Mouse (Mus musculus): ENCODE data around the gene Lipf. TPM values are rescaled to one million over a fixed set of nuclear protein-coding genes. Genes with fewer than 3 reads are reported as not detected.

The Lipf gene
- total RNA-seq (2014; fragmentation: Nextera tagmentation) = not detected in 2 replicates
- not detected in 2 replicates for total RNA-seq (2017)

GRCm38 (mm10) chr19:33960887-33961286 is at the start of gene Lipf:
Gene Lipf (plus strand): TSS chr19:33961187.
- no peak for ATAC-seq (replicated peaks; ENCODE audit: low FRiP score, low TSS enrichment, poor library complexity, severe bottlenecking)

- no peak for ATAC-seq (replicated peaks; ENCODE audit: low FRiP score, low TSS enrichment, poor library complexity, severe bottlenecking)
Measured at GRCm38 (mm10) chr19:33924099-33924498, 36.9 kb upstream of the Lipf start.

GRCm38 (mm10) chr19:33979007-33979406 is 18.0 kb downstream of the Lipf start:
- no peak for ATAC-seq (replicated peaks; ENCODE audit: low FRiP score, low TSS enrichment, poor library complexity, severe bottlenecking)

GRCm38 (mm10) chr19:33983043-33983442 is 22.1 kb downstream of the Lipf start:
- no peak for ATAC-seq (replicated peaks; ENCODE audit: low FRiP score, low TSS enrichment, poor library complexity, severe bottlenecking)

GRCm38 (mm10) chr19:34008002-34008401 is 47.0 kb downstream of the Lipf start, which contains the start of gene Lipk:
Gene Lipk (plus strand): TSS chr19:34008290.
- ATAC-seq (replicated peaks; ENCODE audit: low FRiP score, low TSS enrichment, poor library complexity, severe bottlenecking) = no peak

GRCm38 (mm10) chr19:34021440-34022172 is 60.6 kb downstream of the Lipf start:
- no peak for ATAC-seq (replicated peaks; ENCODE audit: low FRiP score, low TSS enrichment, poor library complexity, severe bottlenecking)

- ATAC-seq (replicated peaks; ENCODE audit: low FRiP score, low TSS enrichment, poor library complexity, severe bottlenecking) = no peak
Measured at GRCm38 (mm10) chr19:34022759-34023158, 61.8 kb downstream of the Lipf start.

Other genes with a start within 250 kb of the Lipf start
- not detected in 2 replicates for gene Lipo2, start 209.8 kb upstream of the Lipf start, total RNA-seq (2014; fragmentation: Nextera tagmentation)
- not detected in 2 replicates for gene Lipo2, start 209.8 kb upstream of the Lipf start, total RNA-seq (2017)
- 3.8 and 6.8 TPM in 2 replicates for gene Lipo3, start 199.2 kb upstream of the Lipf start, total RNA-seq (2014; fragmentation: Nextera tagmentation)
- 6.6 and 10.4 TPM in 2 replicates for gene Lipo3, start 199.2 kb upstream of the Lipf start, total RNA-seq (2017)
- not detected in 2 replicates for gene Lipo1, start 173.7 kb upstream of the Lipf start, total RNA-seq (2014; fragmentation: Nextera tagmentation)
- not detected in 2 replicates for gene Lipo1, start 173.7 kb upstream of the Lipf start, total RNA-seq (2017)
- not detected in 2 replicates for gene Lipk, start 47.1 kb downstream of the Lipf start, total RNA-seq (2014; fragmentation: Nextera tagmentation)
- not detected in 2 replicates for gene Lipk, start 47.1 kb downstream of the Lipf start, total RNA-seq (2017)
- not detected in 2 replicates for gene Lipn, start 106.2 kb downstream of the Lipf start, total RNA-seq (2014; fragmentation: Nextera tagmentation)
- gene Lipn, start 106.2 kb downstream of the Lipf start, total RNA-seq (2017) = not detected in 2 replicates
- not detected in 2 replicates for gene Lipm, start 139.7 kb downstream of the Lipf start, total RNA-seq (2014; fragmentation: Nextera tagmentation)
- gene Lipm, start 139.7 kb downstream of the Lipf start, total RNA-seq (2017) = not detected in 2 replicates
- gene Ankrd22, start 204.9 kb downstream of the Lipf start, total RNA-seq (2014; fragmentation: Nextera tagmentation) = not detected in 2 replicates
- gene Ankrd22, start 204.9 kb downstream of the Lipf start, total RNA-seq (2017) = not detected in 2 replicates
- 4.5 and 15.8 TPM in 2 replicates for gene Stambpl1, start 231.0 kb downstream of the Lipf start, total RNA-seq (2014; fragmentation: Nextera tagmentation)
- gene Stambpl1, start 231.0 kb downstream of the Lipf start, total RNA-seq (2017) = 4.0 and 5.8 TPM in 2 replicates